Mouse (Mus musculus): ENCODE data around the gene AL732309.1.
"Not testable (repeated sequence)": the region's sequence is repeated elsewhere in the genome, so short reads cannot be mapped to it uniquely, and the experiment has no call there.

The AL732309.1 gene

DNA sequence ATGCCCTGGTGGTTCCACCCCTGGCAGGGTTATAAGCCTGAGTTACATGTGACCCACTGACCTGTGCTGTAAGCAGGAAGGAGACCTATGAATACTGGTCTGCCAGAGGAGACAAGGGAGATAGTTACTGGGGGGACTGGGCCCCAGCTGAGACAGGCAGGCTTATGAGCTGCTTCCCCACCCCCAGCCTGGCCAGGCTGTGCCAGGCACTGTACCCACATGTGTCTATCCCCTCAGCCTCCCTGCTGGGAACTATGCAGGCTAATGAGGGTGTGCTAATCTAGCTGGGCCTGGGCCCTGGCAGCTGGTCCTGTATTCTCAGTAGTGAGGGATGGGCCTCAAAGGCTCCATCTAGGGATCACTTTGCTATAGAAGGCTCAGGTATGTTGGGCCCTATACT, 20.6 kb upstream of the AL732309.1 start:
- DNase-seq: peak; percentile 27 to 41

DNA sequence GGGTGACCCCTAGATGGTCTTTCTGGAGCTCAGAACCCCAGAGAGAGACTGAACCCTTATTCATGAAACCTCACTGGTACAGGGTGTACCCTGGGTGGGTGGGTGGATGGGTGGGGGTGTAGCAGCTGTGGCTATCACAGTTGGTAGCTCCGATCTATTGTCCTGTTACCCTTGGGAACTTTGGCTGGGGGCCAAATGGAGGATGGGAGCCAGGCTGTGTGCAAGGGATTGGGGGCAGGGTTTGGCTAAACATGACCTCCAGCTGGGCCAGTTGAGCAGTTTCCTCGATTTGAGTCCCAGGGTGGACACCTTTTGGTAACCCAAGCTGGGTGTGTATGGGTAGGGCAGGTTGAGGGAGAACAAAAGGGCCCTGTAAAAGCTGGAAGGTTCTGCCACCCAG, 20.1 kb upstream of the AL732309.1 start:
- DNase-seq: peak; percentile 74 to 77

DNA sequence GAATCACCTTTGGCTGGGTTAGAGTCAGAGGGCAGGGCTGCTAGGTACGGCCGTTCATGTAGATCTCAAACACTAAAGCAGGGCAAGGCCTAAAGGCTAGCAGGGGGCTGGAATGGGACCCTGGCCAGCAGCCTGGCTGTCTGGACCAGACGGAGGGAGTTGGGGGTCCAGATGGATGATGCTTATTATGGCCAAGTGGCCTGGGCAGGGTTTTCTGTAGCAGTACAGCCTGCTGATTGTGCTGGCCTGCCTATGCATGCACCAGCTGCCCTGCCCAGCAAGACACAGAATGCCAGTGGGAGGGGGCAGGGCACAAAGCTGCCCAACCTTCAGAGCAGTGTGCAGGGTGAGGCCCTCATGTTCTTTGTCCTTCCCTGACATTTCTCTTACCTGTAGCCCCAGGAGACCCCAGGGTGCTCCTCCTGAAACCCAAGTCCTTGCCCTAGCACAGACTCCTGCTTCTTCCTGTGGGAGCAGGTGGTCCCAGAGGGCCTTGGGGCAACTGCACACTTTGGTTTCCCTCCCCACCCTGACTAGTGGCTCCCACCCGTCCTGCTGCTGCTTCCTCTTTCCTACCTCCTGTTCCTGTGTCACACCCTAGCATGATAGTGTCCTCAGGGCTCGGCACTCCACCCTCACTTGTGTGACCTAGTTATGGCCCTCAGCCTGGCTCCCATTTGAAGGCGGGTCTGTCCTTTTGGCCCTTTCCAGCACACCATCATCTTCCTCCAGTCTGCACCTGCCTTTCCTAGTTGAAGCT, 19.4 kb upstream of the AL732309.1 start:
- DNase-seq: peak; percentile 97

DNA sequence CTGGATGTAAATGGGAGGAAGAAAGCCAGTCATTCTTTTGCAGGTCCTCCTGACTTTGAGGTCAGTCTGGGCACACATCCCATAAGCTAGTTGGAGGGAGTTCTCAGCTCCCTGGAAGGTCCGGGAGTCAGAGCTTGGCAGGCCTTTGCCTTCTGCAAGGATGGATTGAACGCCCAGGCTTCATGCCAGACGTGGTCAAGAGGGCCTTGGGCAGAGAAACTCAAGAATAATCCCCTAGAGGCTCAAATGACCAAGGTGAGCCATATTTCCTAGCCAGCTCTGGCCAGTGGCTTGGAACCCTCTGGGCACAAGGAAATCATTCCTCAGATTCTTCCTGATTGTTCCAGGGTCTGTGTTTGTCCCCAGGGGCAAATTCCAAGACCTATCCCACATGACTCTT, 18.2 kb upstream of the AL732309.1 start:
- DNase-seq: peak; percentile 86 to 89

DNA sequence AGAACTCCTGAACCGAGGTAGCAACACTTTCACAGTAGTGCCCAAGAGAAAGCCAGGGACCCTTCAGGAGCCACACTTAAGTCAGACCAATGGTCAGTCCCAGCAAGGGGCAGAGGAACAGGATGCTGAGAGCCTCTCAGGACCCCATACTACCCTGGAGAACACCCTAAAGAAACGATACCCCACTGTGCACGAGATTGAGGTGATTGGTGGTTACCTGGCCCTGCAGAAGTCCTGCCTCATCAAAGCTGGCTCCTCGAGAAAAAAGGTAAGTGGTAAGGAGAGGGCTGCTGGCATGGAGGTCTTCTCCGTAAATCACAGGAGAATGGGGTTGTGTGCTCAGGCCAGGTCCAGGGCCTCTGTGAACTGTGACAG, 17.6 kb upstream of the AL732309.1 start:
- peak in 1 of 2 experiments; percentile 37 for DNase-seq

DNA sequence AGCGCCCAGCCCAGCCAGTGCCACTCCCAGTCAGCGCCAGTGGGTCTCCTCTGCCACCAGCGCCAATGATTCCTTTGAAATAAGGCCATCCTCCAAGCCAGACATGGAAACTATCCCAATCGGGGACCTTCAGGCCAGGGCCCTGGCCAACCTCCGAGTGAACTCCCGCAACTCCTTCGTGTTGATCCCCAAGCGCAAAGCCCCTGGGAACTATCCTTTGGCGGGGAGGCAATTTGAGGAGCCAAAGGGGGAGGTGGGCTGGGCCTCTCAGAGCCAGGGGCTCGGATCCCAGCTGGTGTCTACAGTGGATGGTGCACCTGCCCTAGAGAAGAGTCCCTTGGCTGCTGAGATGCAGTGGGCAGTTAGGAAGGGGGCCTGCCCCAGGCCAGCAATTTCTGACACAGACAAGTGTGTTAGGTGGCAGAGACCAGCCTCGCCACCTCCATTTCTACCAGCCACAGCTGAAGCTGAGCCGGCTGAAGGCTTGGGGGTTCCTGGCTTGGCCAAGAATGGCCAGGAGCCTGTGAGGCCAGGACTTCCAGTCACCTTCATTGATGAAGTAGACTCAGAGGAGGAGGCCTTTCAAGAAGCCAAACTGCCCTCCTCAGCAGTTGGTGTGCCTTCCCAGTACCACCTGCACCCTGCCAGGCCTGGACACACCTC, 17.1 kb upstream of the AL732309.1 start:
- DNase-seq: no peak

DNA sequence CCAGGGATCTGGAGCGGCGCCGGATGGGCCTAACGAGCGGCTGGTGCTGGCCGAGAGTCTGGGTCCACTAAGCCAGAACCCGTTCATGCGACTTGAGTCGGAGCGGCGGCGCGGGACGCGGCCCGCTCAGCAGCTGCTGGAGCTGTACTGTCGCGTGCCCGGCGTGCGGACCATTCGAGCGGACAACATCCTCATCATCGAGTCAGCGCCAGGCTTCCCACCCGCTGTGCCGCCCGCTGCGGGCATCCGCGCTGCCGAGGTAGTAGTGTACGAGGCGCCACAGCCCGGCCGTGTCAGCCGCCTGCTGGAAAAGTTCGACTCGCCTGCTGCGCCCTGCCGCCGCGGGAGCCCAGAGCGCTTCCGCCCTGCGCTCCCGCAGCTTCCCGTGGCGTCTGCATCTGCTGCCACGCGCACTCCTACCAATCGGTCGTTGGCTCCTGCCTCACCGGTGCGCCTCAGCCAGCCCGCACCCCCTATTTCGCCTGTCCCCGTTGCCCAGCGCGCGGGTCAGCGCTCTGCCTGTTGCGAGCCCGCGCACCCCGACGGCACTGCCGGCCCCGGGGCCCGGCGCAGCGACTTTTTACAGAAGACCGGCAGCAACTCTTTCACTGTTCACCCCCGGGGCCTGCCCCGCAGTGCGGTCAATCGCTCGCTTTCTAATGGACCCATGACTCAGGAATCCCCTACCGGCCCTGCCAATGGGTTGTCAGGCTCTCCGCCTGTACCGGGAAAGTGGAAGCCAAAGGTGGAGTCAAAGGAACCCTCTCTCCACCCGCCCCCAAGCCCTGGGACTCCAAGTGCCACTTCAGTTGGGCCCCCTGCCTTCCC, 16.3 kb upstream of the AL732309.1 start:
- DNase-seq: peak in 1 of 2 experiments; percentile 79

DNA sequence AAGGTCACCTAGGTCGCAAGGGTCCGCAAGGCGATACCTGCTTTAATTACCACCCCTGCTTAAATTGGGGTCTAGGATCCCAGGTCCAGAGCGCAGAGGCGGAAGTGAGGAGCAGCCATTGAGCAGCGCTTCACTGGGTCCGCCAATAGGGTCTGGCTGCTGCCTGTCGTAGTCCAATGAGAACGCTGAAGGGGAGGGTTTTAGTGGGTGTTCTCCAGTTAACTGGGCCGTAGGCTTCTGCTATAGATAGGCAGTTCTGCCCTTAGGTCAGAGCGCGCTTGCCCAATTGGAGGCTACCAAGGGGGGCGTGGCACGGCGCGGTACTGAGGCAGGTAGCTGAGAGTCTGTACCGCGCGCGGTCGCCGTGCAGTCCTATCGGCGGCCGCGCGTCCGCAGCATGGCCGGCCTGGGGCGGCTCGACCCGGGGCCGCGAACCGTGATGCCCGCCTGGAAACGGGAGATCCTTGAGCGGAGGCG, 15.7 kb upstream of the AL732309.1 start, which contains the start of gene Tprn:
Gene Tprn, plus strand, starts transcription at position 328 of the 477 bp plus-strand sequence.
- peak; percentile 97 to 98 for DNase-seq

DNA sequence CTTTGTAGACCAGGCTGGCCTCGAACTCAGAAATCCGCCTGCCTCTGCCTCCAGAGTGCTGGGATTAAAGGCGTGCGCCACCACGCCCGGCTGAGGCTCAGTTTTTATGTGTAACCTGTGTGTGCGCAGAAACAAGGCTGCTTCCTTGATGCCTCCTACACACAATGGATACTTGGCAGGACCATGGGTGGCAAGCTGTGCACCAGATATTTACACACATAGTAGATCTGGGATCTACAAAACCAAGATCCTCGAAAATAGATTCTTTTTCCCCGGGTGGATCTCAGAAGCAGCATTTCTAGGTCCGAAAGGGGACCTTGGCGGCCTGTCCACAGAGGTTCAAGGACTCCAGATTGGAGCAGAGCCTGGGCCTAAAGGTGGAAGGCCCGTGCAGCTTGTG, 15.2 kb upstream of the AL732309.1 start:
- DNase-seq: no peak

DNA sequence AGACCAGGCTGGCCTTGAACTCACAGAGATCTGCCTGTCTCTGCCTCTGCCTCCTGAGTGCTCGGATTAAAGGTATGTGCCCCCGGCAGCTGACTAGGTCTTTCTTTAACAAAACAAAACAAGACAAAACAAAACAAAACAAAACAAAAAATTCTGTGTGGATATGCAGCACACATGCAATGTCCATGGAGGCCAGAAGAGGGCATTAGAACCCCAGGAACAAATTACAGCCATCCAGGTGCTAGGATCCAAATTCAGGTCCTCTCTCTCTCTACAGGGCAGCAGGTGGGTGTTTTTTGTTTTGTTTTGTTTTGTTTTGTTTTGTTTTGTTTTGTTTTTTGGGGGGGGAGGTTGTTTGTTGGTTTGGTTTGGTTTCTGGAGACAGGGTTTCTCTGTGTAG, 12.2 kb upstream of the AL732309.1 start:
- DNase-seq: no peak

DNA sequence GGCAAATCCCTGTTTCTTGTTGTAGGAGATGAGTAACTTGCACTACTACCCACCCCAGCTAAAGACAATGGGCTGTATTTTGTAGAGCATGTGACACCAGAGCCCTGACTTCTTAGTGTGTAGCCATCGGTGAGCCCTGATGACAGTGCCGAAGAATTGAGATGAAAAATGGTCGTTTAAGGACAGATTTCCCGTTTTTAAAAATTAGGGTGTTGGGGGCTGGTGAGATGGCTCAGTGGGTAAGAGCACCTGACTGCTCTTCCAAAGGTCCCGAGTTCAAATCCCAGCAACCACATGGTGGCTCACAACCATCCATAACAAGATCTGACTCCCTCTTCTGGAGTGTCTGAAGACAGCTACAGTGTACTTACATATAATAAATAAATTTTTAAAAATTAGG, 10.6 kb upstream of the AL732309.1 start:
- DNase-seq: not testable (repeated sequence)

DNA sequence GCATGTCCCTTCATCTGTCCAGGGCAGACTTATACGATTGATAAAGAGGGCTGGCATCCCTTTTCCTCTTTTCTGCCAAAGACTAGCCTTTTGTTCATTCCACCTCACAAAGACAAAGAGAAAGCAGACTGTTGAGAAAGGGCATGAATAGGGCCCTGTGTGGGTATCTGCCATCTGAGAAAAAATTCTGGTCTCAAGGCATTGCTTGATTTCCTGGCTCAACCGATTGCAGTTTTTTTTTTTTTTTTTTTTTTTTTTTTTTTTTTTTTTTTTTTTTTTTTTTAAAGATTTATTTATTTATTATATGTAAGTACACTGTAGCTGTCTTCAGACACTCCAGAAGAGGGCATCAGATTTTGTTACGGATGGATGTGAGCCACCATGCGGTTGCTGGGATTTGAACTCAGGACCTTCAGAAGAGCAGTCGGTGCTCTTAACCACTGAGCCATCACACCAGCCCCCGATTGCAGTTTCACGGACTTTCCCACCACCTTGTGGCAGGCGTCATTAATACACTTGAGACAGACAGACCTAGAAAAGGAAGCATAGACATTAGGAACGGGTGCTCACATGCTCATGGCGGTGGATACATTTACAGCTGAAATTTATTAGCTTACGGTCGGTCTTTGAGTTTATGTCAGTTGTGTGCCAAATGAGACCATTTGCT, 9.9 kb upstream of the AL732309.1 start:
- peak; percentile 49 to 55 for DNase-seq

DNA sequence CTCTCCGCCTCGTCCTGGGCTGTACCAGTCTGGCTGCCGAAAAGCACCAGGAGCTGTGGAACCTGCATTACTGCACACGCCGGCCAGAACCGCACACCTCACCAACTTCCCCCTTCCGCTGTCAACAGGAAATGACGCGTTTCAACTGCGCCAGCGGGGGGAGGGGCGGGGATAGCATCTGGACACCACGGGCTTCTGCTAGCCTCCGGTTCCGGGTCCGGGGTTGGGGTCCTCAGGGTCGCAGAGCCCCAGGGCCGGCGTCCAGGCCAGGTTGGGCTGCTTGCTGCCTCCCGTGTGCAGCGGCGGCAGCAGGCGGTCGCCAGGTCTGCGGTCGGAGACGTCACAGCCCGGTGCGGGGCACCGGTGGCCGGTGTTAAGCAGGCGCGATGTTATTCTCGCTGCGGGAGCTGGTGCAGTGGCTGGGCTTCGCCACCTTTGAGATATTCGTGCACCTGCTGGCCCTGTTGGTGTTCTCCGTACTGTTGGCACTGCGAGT, 8.7 kb upstream of the AL732309.1 start, which contains the start of gene Tmem203:
Gene Tmem203, plus strand, starts transcription at position 156 of the 496 bp plus-strand sequence.
- DNase-seq: peak; percentile 89

DNA sequence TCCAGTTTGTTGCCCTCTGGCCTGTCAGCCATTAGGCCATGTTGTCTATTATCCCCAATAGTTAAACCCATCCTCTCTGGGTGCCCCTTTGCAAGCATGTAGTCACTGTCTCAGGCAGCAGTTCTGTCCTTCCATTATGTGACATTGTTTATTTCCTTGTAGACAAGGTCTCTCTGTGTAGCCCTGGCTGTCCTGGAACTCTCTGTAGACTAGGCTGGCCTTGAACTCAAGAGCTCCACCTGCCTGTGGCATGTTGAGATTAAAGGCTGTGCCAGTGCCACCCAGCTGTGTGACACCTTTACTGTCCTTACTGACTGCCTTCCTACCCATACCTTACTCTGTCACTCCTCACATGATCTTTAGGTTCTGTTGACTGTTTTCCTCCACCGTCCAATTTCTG, 5.7 kb upstream of the AL732309.1 start:
- no peak for DNase-seq

DNA sequence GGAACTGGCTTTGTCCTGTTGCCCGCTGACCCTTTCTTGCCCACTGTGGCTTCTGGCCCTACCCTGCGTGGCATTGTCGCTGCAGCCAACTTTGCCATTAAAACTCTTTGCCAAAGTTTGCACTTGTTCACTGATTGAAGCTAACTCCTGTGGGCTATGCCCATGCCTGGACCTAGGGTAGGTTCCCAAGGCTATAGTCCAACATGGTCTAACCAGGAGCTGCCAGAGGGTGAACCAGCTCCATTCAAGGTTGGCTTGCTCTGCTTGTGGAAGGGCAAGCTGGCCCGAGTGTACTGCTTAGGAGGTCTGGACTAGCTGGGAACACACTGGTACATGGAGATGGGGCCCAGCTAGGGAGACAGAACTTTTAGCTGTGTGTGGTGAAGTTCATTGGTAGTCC, 2.5 kb downstream of the AL732309.1 start:
- no peak for DNase-seq

DNA sequence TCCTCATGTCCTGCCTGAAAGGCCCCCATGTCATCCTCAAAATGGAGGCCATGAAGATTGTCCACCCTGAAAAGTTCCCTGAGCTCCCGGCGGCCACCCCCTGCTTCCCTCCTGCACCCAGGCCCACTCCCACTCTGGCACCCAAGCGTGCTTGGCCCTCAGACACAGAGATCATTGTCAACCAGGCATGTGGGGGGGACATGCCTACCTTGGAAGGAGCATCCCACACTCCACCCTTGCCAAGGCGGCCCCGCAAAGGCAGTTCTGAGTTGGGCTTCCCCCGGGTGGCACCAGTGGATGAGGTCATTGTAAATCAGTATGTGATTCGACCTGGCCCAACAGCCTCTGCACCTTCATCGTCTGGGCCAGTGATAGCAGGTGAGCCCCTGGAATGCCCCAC, 3.3 kb downstream of the AL732309.1 start:
- DNase-seq: no peak

DNA sequence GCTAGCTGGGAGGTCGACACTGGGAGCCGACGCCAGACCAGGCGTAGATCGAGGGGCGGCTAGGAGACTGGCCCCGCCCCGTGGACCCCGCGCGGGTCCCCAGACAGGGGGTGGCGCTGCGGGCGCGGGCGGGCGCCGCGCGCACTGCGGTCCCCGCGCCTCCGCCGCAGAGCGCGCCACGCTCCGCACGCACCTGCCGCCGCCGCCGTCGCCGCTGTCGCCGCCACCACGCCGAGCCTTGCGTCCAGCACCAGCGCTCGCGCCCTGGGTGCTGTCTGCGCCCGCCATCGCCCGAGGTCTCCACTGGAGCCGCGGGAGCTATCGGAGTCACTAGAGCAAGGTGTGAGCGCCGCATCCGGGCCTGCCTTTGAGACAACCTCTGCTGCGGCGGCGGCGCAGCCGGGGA, 4.6 kb downstream of the AL732309.1 start, which contains the start of the genes Rnf208 and Cysrt1:
Gene Rnf208, plus strand, starts transcription at position 155 of the 406 bp plus-strand sequence.
Gene Cysrt1, minus strand, starts transcription at position 352 of the 406 bp plus-strand sequence.
- DNase-seq: peak; percentile 60 to 61

DNA sequence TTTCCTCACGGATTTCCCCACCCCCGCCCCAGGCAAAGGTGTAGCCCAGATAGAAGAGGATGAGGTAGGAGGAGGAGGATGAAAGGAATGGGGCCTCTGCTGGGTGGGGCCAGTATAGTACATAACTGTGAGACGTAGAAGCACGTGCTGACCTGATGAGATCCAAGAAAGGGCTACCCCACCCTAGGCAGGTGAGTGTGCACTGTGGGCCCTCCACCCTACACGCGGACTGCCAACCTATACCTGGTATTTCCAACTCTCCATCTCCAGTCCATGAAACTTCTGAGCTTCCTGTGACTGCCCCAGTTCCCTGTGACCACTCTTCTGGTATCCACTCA, 5.3 kb downstream of the AL732309.1 start:
- DNase-seq: no peak

DNA sequence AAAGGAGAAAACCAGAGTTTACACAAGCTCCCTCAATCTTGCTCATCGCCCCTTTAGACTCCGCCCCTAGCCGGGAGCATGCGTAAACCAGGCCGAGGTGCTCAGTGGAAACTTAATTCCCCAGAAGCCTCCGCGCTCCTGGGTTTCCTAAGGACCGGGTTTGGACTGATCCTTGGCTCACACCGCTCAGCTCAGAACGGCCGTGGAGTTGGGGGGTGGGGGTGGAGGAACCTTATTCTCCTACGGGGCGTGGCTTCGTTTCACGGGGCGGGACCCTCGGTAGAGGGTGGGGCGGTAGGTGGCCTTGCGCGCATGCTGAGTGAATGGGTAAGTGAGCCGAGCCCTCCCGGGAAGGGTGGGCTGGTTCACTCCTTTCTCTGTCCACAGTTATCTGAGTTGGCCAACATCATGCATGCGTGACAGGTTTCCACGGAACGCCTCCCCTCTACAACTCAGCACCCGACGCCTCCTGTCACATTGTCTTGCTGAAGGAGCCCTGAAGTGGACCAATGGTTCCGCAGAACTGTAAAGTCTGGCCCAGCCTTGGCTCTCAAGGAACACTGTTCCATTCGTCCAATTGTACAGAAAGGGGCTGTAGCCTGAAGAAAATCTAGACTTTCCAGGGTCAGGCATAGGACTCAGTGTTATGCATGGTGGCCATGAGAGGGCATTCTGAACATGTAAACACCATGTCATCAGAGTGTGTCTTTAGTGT, 5.8 kb downstream of the AL732309.1 start:
- DNase-seq: peak; percentile 72 to 74

DNA sequence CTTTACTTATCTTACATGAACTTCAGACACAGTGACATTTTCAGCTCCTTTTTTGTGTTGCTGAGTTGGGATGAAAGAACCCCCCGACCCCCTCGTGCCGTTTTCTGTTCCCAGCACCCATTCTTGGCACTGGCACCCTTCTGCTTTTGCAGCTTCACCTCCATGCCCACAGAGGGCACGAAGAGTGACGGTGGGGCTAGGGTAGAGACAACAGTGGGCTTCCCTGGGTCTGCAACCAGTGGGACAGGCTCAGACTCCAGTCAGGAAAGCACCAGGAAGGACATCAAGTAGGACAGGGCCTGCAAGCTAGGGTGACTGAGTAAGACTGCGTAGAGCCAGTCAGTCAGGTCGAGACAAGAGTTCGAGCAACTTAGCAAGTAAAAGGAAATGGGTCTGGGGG, 6.4 kb downstream of the AL732309.1 start:
- peak in 1 of 2 experiments; percentile 19 for DNase-seq

DNA sequence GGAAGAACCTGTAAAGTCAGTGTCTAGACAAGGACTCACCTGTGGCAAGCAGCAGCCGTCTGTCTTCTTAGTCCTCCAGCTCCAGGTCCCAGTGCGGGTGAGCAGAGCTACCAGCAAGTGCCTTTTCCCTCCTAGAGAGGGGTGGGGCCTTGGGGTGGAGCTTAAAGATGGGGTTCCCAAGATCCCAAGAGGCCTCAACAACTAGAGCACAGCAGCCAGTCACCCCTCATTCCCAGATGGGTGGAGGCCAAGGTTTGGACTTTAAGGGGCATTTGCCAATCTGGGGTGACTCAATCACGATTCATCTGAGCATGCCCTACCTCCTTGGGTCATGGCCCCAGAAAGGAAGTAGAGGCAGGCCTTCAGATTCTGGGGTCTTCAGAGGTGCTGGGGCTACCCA, 6.9 kb downstream of the AL732309.1 start:
- DNase-seq: no peak

DNA sequence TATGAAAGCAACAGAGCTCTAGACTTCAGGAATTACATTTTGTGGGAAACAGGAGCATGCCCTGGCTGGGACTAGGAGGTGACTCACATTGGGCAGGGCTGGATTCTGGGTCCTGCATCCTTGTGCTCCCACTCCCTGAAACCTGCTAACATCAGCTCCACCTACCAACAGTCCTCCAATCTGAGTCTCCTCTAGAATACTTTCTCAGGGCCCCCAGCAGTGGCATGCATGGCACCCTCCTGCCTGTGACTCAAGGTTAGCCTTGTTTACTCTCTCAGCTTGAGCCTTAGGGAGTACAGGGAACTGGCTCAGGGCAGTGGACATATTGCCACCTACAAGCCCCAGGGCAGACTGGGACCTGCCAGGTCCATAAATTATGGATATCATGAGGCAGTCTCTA, 8.6 kb downstream of the AL732309.1 start:
- DNase-seq: no peak
